Mouse (Mus musculus) heart, embryonic 11.5 days (tissue): ENCODE data around the gene Rbm20. TPM values are rescaled to one million over a fixed set of nuclear protein-coding genes. Genes with fewer than 3 reads are reported as not detected.

Experiments
- ATAC-seq: fragments of 200-750 bp; cut with Nextera tagmentation; replicated peaks from 2 replicates; pipeline ENCODE4 v1.8.0; 2017; ENCODE audit warnings: moderate library complexity; ENCODE audit not compliant: insufficient number of reproducible peaks, low FRiP score, low TSS enrichment
- H3K27ac ChIP-seq: fragments of 300-500 bp; sonication (generic); 2 replicates; pipeline ENCODE4 v1.5.1; 2014; ENCODE audit warnings: mild to moderate bottlenecking, low read depth, low read length
- H3K27me3 ChIP-seq: fragments of 300-500 bp; sonication (generic); 2 replicates; pipeline ENCODE4 v1.6.1; 2014; ENCODE audit warnings: mild to moderate bottlenecking, low read length, mixed read lengths; ENCODE audit not compliant: control insufficient read depth, insufficient read depth
- H3K36me3 ChIP-seq: fragments of 300-500 bp; sonication (generic); 2 replicates; pipeline ENCODE4 v1.6.1; 2014; ENCODE audit warnings: mild to moderate bottlenecking, low read length, moderate library complexity, mixed read lengths; ENCODE audit not compliant: control insufficient read depth, insufficient read depth
- H3K4me1 ChIP-seq: fragments of 300-500 bp; sonication (generic); 2 replicates; pipeline ENCODE4 v1.6.1; 2014; ENCODE audit warnings: low read length; ENCODE audit not compliant: control insufficient read depth, insufficient read depth
- H3K4me2 ChIP-seq: fragments of 300-500 bp; sonication (generic); 2 replicates; pipeline ENCODE4 v1.6.1; 2014; ENCODE audit warnings: mild to moderate bottlenecking, moderate library complexity
- H3K4me3 ChIP-seq: fragments of 300-500 bp; sonication (generic); 2 replicates; pipeline ENCODE4 v1.5.1; 2014; ENCODE audit warnings: low read depth, low read length
- H3K9ac ChIP-seq: fragments of 300-500 bp; sonication (generic); 2 replicates; pipeline ENCODE4 v1.6.1; 2014; ENCODE audit warnings: mild to moderate bottlenecking, low read depth, low read length, moderate library complexity
- H3K9me3 ChIP-seq: fragments of 300-500 bp; sonication (generic); replicated peaks from 2 replicates; pipeline ENCODE4 v1.6.1; 2016; ENCODE audit warnings: low read length; ENCODE audit not compliant: control insufficient read depth
- WGBS: fragments of 180-500 bp; shearing (Covaris S2); extraction: QIAGEN DNeasy Blood & Tissue Kit; methylation state at CpG from one replicate; pipeline ENCODE4 v1.1.7; 2014; ENCODE audit not compliant: insufficient replicate concordance; 5-methylcytosine and 5-hydroxymethylcytosine counted together
- polyA plus RNA-seq: library from polyadenylated mRNA; unstranded; fragments of >200 nt; fragmentation: Nextera tagmentation; extraction: Ambion mirVana; gene quantifications from 2 replicates; pipeline ENCODE4 v1.2.1, GENCODE M21; 2014

Rbm20 gene
- polyA plus RNA-seq, 1 experiment from 2014 or later: 25.0 TPM

DNA sequence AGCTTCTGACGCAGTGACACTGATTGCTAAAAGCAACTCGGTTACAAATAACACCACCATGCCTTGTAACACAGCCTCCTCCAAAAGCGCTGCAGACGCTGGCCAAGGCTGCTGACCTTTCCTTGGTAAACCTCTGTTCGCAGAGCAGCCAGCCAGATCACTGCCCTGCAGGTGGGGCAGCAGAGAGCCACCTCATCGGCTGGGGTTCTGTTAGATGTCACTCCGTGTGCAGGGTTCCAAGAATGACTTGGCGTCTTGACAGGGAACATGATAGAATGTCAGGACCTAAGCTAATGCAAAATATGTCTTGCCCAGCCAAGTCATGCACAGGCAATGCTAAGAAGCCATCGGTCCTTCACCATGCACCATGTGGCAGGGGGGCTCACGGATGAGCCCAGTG lies 52.8 kb downstream of the Rbm20 start:
- Histone ChIP-seq H3K36me3 (no peaks in the 10 kb centered on the region), H3K4me1 (peaks cover 58% of the 10 kb centered on the region), H3K27me3 (no peaks in the 10 kb centered on the region), H3K9me3 (no peaks in the 10 kb centered on the region), H3K27ac (peak overlapping the region; percentile 37), H3K4me3 (no peak overlapping the region), H3K9ac (no peak overlapping the region), H3K4me2 (no peak overlapping the region; the same call in 1 of the 2 replicates)
- WGBS: 42% methylated on average over 10 of the region's 10 CpGs
- ATAC-seq: no peak

DNA sequence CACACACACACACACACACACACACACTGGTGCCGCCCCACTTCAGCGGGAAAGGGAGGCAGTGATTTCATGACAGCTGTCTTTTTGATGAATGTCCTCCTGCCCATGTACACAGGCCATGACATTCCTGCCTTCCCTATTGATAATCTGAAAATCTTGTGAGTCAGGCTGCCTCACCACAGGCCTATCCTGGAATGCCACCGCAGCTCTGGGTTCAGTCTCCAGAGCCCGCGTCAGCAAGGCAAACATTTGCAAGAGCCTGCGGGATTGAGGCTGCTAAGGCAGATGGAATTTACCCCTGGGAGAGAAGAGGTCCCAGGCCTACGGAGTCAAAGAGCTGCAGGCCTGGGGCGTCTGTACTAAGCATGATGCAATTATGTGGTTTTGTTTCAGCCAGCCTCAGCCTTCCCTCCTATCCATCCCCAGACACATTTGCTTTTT lies 54.7 kb downstream of the Rbm20 start:
- no peaks in the 10 kb centered on the region for H3K9me3 ChIP-seq
- H3K27ac ChIP-seq: peak overlapping the region; percentile 71
- H3K4me1 ChIP-seq: peaks cover 48% of the 10 kb centered on the region
- no peaks in the 10 kb centered on the region for H3K36me3 ChIP-seq
- H3K4me3 ChIP-seq: no peak overlapping the region
- WGBS: 25% methylated on average over 8 of the region's 8 CpGs
- peak; percentile 31 for ATAC-seq
- no peaks in the 10 kb centered on the region for H3K27me3 ChIP-seq
- 0 out of 2 replicates have a peak overlapping the region, but pooled peaks have one; percentile 10 for H3K9ac ChIP-seq
- H3K4me2 ChIP-seq: no peak overlapping the region; the same call in none of the 2 replicates

DNA sequence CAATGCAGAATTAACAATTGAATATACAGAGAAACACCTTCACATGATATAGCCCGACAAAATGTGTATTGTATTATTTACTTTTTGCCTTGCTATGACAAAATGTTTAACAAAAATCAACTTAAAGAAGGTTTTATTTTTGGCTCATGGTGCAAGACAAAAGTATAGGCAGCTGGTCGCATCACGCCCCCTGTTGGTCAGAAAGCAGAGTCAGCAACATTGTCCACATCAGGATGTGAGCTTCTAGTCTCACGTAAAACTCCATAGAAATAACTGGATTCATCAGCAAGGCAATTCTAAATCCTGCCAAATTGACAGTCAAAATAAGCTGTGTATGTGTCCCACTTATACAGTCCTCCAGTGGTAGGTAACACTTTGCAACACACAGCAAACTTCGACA lies 57.7 kb downstream of the Rbm20 start:
- H3K4me2 ChIP-seq: no peak overlapping the region
- no peaks in the 10 kb centered on the region for H3K9me3 ChIP-seq
- H3K27me3 ChIP-seq: no peaks in the 10 kb centered on the region
- H3K36me3 ChIP-seq: no peaks in the 10 kb centered on the region
- peaks cover 36% of the 10 kb centered on the region for H3K4me1 ChIP-seq
- H3K9ac ChIP-seq: no peak overlapping the region
- ATAC-seq: no peak
- WGBS: 50% methylated on average over 5 of the region's 5 CpGs
- no peak overlapping the region for H3K27ac ChIP-seq
- no peak overlapping the region for H3K4me3 ChIP-seq

DNA sequence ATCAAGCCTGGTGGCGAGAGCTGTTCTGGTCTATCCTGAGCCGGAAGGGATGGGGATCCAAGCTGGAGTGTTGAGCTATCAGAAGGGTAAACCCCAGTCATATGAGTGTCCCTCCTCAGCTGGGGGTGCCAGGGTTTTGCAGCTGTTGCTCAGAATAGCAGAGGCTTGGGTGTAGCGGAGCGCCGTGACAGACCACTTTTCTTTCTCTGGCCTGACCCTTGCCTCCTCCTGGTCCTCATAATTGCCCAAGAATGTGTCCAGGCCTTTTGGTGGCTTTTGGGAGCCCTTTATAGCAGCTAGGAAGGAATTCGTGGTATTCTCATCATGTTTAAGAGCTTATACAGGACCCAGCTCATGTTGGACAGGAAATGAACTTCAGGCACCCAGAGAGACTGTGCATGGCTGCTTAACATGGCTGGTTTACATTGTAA lies 61.6 kb downstream of the Rbm20 start:
- Histone ChIP-seq H3K4me2 (peak overlapping the region; percentile 34), H3K9ac (peak overlapping the region; percentile 54), H3K36me3 (no peaks in the 10 kb centered on the region), H3K27ac (peak overlapping the region; percentile 78), H3K9me3 (no peaks in the 10 kb centered on the region), H3K4me3 (no peak overlapping the region), H3K27me3 (no peaks in the 10 kb centered on the region), H3K4me1 (peaks cover 22% of the 10 kb centered on the region)
- 48% methylated on average over 6 of the region's 6 CpGs for WGBS
- no peak for ATAC-seq

DNA sequence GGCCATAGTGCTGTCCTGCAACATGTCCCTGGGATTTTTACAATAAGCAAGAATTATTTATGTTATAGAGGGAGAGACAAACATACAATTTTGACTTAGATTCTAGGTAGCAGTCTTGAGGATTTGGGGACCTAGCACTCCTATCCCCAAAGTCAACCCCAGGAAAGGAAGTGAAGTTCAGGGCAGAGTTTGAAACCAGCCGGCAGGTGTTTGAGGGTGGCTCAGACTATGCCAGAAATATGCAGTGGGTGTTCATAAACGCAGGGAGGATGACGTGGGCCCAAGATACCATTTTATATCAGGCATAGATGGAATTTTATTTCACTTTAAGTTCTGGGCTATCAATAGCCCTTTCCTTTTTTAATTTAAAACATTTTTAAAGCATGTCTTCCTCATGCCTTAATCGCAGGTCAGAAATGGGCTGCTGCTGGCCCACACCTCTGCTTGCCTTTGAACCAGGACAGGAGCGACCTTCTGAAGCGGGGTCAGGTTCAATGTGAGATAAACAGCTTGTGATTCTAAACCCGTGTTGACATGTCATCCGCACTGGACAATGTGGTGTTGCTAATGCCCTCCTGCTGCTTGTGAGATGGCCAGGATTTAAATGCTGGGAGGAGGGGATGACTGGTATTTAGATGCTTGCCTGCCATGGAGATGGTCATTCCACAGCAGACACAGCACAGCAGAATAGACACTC lies 62.6 kb downstream of the Rbm20 start:
- Histone ChIP-seq H3K36me3 (no peaks in the 10 kb centered on the region), H3K9me3 (no peaks in the 10 kb centered on the region), H3K9ac (no peak overlapping the region), H3K4me2 (peak overlapping the region; percentile 14; the same call in 1 of the 2 replicates), H3K4me1 (peaks cover 25% of the 10 kb centered on the region), H3K4me3 (no peak overlapping the region), H3K27me3 (no peaks in the 10 kb centered on the region), H3K27ac (peak overlapping the region; percentile 64)
- WGBS: 41% methylated on average over 8 of the region's 8 CpGs
- ATAC-seq: no peak

DNA sequence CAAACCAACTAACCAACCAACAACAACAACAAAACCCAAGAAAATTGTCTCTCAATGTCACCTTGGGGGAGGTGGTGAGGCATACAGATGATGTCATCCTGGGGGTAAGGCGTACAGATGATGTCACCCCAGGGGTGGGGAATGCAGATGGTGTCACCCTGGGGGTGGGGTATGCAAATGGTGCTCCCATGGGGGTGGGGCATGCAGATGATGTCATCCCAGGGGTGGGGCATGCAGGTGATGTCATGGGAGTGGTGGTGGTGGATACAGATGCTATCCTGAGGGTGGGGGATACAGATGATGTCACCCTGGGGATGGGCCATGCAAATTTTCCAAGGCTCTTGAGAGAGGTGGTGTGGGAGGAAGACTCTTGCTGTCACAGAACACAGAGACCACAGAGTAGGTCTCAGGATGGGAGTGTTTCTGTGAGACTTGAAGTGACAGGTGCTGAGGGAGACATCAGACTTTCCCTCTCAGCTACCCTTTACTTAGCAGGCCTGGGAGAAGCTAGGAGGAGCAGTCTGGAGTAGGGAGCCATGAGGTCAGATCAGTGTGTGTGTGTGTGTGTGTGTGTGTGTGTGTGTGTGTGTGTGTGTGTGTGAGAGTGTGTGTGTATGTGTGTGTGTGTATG lies 63.8 kb downstream of the Rbm20 start:
- Histone ChIP-seq H3K36me3 (no peaks in the 10 kb centered on the region), H3K9me3 (no peaks in the 10 kb centered on the region), H3K4me3 (no peak overlapping the region), H3K4me2 (no peak overlapping the region), H3K9ac (no peak overlapping the region), H3K4me1 (peaks cover 25% of the 10 kb centered on the region), H3K27ac (peak overlapping the region; percentile 64), H3K27me3 (no peaks in the 10 kb centered on the region)
- 74% methylated on average over 1 of the region's 1 CpGs for WGBS
- ATAC-seq: peak; percentile 60

DNA sequence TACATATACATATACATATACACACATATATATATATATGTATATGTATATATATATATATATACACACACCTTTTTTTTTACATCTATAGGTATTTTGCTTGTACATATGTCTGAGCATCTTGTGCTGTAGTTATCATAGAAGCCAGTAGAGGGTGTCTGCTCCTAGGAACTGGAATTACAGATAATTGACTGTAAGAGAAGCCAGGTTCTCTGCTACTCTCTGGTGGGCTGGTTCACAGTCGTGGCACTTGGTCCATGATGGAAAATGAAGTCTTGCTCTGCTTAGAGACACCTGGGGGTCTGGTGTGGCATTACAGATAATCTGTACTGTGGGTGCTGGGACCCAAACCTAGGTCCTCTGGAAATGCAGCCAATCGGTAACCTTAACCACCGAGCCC lies 64.8 kb downstream of the Rbm20 start:
- Histone ChIP-seq H3K9me3 (no peaks in the 10 kb centered on the region), H3K4me3 (no peak overlapping the region), H3K4me1 (peaks cover 27% of the 10 kb centered on the region), H3K4me2 (no peak overlapping the region), H3K36me3 (no peaks in the 10 kb centered on the region), H3K27me3 (no peaks in the 10 kb centered on the region), H3K27ac (no peak overlapping the region), H3K9ac (no peak overlapping the region)
- 62% methylated on average over 3 of the region's 3 CpGs for WGBS
- ATAC-seq: no peak

DNA sequence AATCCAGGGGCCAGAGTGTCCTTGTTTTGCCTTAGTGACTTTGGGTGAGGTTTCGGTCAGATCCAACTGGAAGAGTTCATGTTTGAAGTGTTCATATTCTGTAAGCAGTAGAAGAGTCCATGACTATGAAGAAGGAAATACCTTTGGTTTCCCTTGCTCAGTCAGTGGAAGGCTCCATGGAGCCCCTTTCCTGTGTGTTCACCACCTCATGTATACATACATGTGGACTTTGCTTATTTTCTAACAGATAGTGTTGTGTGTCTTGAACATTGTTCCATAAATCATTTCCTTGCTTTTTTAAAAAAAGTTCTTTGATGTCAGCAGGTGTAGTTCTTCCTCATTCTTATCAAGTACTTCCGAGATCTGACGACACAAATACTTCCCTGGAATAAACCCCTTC lies 68.2 kb downstream of the Rbm20 start:
- H3K27me3 ChIP-seq: no peaks in the 10 kb centered on the region
- WGBS: 72% methylated on average over 3 of the region's 3 CpGs
- H3K4me2 ChIP-seq: no peak overlapping the region
- no peak overlapping the region for H3K9ac ChIP-seq
- ATAC-seq: no peak
- H3K36me3 ChIP-seq: 0 out of 2 replicates have a peak, but pooled peaks cover 4% of the 10 kb centered on the region
- no peak overlapping the region for H3K27ac ChIP-seq
- H3K4me3 ChIP-seq: no peak overlapping the region
- peaks cover 9% of the 10 kb centered on the region for H3K4me1 ChIP-seq
- no peaks in the 10 kb centered on the region for H3K9me3 ChIP-seq
